Mouse (Mus musculus) liver, embryonic 14.5 days (tissue): ENCODE measurements around the gene Npff.

ENCODE experiments used
- CTCF ChIP-seq: IDR thresholded peaks from 2 replicates; pipeline ENCODE4 v1.5.1; 2016; ENCODE audit warnings: antibody characterized with exemption, low read depth, control low read depth
- EP300 ChIP-seq: IDR thresholded peaks from 2 replicates; pipeline ENCODE4 v1.6.1; 2016; ENCODE audit warnings: antibody characterized with exemption, low read depth

- TF ChIP-seq CTCF (no peak), EP300 (no peak)
Measured at GRCm38 (mm10) chr15:102557580-102557979, 32.8 kb upstream of the Npff start.
